Mouse (Mus musculus): ENCODE data around the gene Psmc1.

The Psmc1 gene

DNA sequence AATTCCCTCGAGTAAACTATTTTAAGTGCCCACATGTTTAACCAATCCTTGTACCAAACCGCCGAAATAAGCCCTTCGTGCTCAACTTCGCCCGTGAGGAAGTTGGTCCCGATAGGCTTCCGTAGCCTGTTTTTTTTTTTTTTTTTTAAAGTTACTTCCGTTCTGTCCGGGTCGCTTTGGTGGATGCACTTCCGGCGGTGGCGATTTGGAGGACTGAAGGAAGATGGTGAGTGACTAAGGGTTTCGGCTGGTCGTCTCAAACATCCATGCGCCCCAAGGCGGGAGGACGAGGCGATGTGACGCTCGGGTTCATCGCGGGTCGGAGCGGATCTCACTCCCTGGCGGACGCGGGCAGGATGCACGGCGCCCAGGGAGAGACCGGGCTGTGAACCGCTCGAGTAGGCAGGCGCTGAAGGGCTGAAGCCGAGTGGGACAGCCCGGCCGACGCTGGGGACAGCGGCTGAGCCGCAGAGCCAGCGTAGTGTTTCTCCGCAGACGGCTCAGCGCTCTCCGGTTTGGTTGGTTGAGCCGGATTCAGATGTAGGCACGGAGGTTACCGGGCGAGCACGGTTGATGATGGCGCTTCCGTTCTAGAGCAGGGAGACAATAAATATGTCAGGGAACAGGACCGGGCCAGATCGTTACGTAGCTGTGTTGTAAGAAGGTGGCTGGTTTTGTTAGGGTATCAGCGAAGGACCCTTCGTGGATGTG is at the start of gene Psmc1:
TSS of gene Psmc1 (plus strand) at position 169 of the 711 bp plus-strand sequence.
- peak; percentile 83 for DNase-seq (ENCODE audit: low spot score)

DNA sequence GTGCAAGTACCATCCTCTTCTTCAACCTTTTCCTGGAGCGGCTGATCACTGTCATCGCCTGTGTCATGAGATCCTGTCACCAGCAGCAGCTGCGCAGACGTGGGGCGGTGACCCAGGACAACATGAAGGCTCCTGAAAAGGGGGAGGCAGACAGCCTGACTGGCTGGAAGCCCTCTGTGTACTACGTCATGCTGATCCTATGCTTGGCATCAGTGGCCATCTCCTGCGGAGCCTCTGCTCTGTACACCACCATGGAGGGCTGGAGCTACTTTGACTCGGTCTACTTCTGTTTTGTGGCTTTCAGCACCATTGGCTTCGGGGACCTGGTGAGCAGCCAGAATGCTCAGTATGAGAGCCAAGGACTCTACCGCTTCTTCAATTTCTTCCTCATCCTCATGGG is 48.9 kb upstream of the Psmc1 start:
- no peak for DNase-seq (ENCODE audit: low spot score)

DNA sequence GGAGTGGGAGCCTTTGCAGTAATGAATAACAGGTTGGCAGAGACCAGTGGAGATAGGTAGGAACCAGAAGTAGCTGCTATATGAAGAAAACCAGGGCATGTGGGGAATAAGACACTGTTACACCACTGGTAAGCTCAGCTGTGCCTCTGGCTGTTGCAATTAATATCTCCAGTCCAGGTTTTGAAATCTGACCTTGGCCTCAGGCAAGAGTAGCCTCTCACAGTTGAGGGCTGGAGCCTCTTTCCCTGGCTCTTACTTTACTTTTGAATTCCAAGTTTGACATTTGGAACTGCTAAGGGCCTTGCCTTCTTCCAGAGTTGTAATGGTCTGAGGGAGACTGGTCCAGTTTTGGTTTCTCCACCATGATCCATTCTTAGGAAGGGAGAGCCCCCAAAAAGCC is 48.1 kb upstream of the Psmc1 start:
- no peak for DNase-seq (ENCODE audit: low spot score)

DNA sequence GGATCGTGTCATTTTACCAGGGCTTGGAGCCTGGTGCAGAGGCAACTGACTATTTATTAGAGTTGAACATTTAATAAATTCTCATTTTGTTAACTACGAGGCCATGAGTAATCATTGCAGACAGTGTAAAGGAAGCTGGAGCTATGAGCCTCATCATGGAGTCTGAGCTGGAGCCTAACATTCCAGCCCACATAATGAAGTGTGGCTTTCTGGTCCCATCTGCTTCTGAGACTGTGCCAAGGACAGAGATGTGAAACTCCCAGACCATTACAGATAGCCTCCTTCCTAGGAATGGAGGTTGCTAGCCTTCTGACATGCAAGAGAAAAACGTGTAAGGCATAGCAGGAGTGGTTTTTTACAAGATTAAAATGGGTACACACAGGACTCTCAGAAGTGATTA is 47.4 kb upstream of the Psmc1 start:
- no peak for DNase-seq (ENCODE audit: low spot score)

DNA sequence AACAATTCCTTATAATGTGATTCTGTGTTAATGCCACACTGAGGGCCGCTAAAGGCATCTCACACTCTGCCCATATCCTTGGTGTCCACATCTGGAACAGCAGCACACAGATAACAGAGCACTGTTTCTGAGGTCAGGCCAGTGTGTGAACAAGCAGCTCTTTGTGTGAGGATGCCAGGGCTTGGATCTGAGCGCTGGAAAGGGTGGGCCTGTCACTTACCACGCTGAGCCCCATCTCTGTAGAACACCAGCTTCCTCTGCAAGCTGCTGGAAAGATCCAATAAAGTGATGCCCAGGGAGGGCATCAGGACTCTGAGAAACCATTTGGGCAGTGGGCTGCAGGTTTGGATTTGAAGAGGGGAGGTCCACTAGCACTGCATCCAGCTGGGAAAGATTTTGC is 44.8 kb upstream of the Psmc1 start:
- peak; percentile 60 for DNase-seq (ENCODE audit: low spot score)

DNA sequence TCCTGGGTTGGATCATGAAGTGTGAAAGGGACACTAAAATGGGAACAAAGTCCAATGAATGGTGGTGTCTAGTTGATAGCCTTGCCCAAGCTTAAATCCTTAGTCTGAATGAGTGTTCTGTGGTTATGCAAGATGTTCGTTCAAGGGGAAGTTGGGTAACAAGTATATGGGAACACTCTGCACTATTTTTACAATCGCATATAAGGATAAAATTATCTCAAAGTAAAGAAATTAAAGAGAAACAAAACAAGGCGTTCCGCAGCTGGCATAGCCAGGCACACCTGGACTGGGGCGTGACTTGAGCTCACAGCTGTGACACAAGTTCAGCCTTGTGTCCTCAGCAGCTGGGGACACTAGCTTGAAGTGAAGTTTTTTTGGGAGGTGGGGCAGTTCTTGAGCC is 42.5 kb upstream of the Psmc1 start:
- no peak for DNase-seq (ENCODE audit: low spot score)

DNA sequence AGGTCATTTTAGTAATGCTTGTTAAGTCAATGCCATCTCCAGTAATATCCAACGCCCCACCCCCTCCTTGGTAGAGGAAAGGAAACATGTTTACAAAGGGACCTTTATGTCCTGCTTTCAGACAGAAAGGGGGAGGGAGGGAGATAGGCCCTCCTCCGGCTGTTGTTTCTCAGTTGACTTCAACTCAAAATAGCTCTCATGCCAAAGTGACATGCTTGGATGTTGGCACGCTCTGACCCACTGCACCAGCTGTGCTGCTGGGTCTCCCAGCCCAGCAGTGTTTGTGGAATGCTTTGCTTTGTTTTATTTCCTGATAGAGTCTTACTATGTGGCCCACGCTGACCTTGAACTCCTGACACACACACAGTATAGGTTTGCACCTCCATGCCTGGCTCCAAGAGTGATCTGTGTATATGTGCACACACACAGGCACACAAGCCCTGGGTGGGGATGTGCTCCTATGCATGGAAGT is 36.7 kb upstream of the Psmc1 start:
- DNase-seq (ENCODE audit: low spot score), result peak; percentile 74

DNA sequence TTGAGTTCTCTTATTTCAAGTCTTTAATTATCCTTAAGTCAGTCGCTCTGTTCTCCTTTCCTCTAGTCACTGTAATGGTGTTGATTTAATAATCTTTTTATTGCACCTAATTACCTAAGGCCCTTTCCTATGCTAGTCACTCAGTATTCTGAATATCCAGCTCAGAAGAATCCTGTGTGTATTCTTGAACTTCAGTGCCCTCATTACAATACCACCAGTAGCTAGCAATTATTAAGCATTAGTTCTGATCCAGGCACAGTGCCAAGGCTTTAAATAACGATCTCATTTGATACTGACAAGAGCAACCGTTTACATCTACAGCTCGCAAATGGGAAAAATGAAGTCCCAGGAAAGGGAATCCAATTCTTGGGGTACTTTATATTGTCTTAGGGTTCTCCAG is 34.2 kb upstream of the Psmc1 start:
- DNase-seq (ENCODE audit: low spot score), result no peak

DNA sequence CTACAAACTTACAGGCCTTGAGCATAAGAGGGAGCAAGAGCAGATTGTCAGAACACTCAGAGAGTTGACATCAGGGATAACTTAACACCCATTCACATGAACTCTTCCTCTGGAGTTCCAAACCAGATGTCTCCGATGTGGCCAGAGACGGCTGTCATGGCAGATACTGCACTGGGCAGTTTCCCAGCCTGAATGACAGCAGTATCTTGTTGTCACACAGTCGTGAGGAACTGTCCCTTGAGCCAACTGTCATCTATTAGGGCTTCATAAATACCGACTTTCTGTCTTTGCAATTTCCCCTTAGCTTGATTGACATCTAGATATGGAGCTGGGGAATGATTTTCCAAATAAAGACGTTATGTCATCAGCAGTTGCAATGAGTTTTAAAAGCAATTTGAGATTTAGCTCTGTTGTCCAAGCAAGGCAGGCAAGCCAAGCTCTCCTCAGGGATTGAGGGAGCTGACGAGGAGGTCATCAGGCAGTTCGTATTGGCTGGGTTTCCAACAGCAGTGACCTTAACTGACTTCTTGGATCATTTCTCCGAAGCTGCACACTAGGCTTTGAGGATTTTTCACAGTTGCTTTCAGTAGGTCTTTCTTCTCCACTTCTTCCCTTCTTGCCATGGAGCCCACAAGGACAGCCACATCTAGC is 30.2 kb upstream of the Psmc1 start:
- no peak for DNase-seq (ENCODE audit: low spot score)

DNA sequence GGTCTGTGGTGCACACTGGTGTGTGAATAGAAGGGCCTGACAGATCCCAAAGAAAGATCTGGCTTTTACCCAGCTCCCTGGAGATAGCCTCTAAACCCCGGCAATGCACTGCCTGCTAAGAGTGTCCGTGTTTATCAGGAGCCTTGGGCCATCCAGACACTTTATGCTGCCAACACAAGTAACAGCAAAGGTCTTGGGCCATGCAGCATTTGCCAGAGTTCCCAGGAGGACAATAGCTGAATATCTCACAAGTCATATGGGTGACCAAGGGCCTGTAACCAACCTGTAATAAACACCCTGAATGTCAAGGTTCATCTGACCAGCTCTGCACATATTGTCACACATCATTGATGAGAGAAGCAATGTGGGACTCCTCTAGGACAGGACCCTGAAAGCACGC is 21.9 kb upstream of the Psmc1 start:
- DNase-seq (ENCODE audit: low spot score), result no peak

DNA sequence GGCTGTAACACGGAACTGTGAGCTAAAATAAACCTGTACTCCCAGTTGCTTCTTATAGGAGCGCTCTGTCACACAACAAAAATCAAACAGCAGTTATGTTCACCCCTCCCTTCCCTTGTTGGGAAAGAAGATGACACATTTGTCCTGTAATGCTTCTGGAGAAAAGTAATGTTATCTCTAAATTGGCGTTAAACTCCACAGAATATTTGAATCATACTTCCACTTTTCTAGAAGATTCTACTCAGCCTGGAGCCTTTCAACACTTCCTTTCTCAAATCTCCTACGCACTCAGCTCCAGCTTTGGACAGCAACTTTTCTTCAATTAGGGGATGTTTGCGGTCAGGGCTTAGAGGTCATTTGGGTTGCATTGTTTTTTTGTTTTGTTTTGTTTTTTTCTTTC is 20.7 kb upstream of the Psmc1 start:
- no peak for DNase-seq (ENCODE audit: low spot score)

DNA sequence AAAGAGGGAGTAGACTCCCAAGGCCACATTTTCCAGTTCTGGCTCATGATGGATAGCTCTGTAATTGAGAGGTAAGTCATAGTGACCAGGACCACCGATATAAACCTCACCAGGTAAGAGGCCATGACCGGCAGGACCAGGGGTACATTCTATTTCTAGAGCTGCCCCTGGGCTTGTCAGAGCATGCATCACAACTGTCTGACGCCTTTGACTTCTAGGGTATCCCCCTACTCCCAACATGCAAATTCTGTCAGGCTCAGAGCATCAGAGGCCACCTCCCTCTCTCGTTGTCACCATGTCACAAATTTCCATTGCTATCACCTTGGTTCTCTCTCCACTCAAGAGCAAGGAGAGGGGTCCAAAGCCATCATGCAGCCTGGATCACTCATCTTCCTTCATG is 19.2 kb upstream of the Psmc1 start:
- no peak for DNase-seq (ENCODE audit: low spot score)

DNA sequence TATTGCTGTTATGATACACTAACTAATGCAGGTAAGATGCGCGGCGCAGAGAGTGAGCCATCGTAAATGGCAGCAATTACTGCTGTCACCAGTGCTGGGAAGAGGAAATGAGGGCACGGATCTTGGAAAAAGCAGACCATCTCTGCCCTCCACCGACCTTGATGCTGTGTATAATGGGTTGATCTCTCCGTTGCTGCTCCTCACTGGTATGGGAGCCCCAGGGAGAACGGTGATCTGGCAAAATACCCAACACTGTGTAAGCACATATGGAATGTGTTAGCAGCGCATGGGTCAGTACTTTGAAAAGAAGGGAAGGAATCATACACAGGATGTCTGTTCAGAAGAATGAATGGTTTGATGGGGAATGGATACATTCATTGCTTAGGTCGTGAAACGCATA is 16.9 kb upstream of the Psmc1 start:
- no peak for DNase-seq (ENCODE audit: low spot score)

DNA sequence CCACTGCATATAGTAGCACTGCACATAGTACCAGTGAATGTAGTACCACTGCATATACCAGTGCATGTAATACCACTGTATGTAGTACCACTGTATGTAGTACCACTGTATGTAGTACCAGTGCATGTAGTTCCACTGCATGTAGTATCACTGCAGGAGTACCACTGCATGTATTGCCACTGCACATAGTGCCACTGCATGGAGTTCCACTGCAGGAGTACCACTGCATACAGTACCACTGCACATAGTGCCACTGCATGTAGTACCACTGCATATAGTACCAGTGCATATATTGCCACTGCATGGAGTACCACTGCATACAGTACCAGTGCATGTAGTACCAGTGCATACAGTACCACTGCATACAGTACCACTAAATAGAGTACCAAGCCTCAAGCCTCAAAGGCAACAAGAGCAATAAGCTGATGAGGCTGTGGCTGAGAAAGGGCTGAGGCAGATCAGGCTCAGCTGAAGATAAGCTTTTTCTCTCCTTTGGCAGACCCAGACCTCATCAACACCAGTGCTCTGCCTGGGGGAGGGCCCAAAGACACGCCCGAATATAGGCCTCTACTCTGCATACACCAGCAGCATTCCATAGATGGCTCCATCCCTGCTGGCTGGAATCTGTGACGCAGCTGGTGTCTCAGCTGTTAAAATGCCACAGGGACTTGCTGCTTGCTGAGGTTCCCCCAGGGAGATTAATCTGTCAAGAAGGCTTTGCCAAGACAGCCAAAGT is 9.8 kb upstream of the Psmc1 start:
- peak; percentile 56 for DNase-seq (ENCODE audit: low spot score)

DNA sequence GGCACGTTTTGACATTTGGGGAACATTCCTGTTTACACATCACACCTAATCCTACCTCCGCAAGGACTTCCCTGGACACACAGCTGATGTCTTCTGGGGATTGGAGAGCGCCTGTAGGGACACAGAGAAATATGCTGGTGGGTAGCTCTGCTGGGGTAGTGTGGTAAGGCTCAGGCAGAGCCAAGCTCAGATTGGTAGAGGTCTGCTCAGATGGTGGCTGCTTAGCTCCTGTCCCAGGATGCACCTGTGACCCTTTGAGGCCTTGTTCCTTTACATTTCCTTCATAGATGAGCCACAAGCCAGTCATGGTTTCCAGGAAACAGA is 9.3 kb upstream of the Psmc1 start:
- DNase-seq (ENCODE audit: low spot score), result no peak

DNA sequence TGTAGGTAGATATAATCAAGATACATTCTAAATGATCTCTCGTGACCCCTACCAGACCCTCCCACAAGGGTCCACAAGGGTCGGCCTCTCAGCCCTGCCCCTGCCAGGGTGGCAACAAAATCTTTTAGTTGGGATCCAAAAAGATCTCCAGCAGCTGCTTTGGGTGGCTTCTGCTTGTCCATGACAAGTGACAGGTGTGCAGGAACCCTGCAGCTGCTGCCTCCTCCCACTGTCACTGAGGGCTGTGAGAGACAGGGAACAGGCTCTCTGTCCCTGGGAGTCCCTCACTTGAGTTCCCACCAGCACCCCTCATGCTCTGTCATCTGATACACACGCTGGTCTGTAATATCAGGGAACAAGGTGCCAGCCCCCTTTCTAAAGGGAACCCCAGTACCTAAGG is 8.3 kb upstream of the Psmc1 start:
- no peak for DNase-seq (ENCODE audit: low spot score)

DNA sequence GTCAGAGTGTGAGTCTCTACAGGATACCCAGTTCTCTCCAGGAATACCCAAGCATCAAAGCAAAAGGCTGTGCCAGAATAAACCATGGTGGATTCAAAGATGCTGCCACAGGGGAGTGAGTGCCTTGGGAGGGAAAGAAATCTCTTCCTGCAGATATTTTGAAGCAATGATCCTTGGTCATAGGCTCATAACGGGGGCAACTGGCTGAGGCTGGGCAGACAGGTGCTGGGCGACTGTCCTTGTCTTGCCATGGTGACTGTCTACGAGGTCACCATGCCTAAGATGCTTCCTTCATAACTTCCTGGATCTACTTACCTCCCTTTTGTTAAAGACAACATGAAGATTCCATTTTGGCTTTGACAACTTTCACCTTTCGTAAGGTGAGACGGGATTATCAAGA is 5.4 kb upstream of the Psmc1 start:
- no peak for DNase-seq (ENCODE audit: low spot score)

DNA sequence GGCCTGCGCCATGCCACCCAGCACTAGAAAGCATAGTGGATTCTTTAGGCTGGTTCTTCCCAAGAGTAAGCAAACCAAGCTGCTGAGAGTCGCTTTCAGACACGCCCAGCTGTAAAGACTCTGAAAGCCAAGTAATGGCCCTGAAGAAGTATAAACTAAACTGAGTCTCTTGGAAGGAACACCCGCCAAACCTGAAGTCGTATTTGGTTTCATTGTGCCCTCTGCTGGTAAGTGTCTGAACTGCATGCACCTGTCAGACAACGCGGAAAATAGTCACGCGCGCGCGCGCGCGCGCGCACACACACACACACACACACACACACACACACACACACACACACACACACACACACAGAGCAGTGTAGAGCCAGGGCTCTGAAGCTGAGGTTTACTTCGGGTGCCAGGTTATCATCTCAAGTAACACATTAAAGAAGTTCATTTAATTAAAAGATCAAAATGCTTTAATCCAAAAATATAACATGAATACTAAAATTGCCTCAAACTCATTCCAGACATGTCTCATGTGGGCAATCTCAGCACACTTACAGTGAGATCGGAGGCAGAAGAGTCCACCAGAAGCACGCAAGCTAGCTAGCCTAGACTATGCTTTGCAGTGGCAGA is 3.6 kb upstream of the Psmc1 start:
- peak; percentile 76 for DNase-seq (ENCODE audit: low spot score)

DNA sequence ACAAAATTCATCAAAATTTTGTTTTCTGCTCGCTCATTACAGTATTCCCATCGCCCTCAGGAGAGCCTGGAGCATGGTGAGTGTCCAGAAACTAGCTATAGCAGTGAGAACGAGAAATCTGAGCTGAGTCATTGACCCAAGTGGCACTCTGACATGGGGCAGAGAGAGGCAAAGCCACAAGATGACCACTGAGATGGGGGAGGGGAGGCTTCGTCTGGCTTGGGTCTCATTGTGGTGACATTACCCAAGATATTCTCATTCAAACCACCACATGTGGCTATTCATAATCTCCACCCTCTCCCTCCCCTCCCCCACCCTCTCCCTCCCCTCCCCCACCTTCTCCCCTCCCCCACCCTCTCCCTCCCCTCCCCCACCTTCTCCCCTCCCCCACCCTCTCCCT is 2.5 kb upstream of the Psmc1 start:
- DNase-seq (ENCODE audit: low spot score), result no peak

DNA sequence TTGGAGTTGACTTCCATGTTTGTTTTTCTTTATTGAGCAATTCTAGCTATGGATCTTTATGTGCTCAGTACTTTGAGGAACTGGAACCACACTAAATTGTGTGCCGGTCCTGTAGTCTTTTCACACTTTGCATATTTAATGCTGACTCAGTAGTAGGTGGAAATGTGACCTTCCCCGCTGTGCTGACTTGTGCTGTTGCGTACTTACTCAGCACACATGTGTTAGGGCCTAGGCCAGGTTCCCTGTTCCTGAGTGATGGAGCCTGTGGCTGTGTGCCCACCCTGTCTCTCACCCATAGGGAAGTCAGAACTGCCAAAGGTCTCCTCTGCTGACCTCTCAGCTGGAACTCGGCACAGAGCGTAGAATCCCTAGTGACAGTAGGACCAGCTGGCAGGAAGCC is 6.0 kb downstream of the Psmc1 start:
- no peak for DNase-seq (ENCODE audit: low spot score)

DNA sequence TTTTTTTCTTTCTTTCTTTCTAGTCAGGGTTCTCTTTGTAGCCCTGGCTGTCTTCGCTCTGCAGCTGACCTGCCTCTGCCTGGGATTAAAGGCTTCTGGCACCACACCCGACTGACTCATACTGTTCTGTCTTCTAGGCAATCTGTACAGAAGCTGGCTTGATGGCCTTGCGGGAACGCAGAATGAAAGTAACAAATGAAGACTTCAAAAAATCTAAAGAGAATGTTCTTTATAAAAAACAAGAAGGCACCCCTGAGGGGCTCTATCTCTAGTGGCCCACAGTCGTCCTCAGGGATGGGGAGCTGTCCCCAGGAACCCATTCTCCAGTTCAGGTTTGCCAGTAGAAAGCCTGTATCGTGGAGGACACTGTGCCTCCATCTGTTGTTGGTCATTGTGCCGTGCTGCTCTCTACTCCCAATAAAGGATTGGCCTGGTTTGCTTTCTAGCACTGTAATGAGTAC is 13.0 kb downstream of the Psmc1 start:
- no peak for DNase-seq (ENCODE audit: low spot score)

DNA sequence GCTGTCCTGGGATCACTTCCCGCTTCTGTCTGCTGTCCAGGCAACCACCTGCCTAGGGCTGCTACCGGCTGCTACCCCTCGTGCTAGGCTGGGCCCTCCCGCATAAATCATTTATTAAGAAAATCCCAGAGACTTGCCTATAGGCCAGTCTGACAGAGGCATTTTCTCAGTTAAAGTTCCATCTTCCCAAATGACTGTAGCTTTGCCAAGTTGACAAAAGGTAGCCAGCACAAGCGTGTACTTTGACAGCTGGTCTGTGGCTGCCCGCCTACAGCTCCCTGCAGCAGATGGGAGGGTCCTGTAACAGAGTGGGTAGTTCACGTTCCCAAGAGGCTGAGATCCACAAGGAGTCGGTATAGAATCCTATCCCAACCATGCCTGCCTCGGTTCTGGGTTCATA is 13.5 kb downstream of the Psmc1 start:
- DNase-seq (ENCODE audit: low spot score), result peak; percentile 78
